Mouse (Mus musculus): ENCODE results near the gene Rnf220.

The Rnf220 gene

DNA sequence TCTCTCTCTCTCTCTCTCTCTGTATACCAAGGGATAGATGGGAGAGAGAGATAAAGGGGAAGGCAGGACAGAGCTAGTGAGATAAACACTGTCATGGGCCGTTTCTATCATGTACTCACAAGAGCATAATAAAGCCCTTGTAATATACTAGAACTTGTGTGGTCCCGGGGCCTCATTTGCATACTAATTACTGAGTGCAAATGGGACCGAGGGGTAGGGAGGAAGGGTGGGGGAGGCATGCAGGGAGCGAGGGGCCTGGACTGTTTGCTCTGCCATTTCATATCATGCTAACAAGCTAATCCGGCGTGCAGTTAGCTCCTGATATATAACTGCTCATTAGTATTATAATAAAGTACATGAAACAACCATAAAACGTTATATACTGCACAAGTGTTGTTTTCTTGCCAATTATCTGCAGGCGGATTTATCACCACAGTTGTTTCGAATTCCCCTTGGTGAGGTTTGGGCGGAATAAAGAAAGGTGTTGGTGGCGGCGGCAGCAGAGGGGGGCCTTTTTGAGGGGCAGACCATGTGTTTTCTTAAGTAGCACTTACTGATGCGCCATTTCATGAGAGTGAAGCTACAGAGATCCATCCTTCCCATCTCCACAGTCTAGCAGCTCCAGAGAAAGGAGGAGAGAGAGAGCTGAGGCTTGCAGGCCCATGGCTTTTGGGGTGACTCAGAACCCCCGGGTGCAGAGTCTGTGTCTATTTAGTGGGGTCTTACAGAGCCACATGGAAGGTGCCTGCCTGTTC, 116.9 kb downstream of the Rnf220 start:
- DNase-seq (ENCODE audit: low spot score), result no peak

DNA sequence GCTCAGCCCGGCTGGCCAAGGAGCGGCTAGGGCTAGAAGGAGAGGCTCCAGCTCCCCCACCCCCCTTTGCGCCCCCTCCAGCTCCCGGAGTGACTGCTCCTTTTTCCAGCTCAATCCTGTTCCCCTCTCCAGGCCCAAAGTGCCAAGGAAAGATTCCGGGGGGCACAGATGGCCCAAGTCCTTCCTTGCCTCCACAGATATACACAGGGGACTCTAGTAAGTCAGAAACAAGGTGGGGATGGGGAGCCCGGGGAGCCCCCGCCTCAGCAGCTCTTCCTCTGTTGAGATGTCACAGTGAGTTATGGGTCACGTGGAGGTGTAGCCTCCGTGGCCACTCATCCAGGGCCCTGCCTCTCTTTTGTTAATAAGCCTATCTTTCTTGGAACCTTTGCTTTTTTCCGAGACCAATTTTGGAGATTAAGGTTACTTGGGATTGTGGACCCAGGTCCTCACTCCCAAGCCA, 122.7 kb downstream of the Rnf220 start:
- no peak for DNase-seq (ENCODE audit: low spot score)

GRCm38 (mm10) chr4:117373324-117374077, 123.4 kb downstream of the Rnf220 start:
- DNase-seq (ENCODE audit: low spot score), result no peak

DNA sequence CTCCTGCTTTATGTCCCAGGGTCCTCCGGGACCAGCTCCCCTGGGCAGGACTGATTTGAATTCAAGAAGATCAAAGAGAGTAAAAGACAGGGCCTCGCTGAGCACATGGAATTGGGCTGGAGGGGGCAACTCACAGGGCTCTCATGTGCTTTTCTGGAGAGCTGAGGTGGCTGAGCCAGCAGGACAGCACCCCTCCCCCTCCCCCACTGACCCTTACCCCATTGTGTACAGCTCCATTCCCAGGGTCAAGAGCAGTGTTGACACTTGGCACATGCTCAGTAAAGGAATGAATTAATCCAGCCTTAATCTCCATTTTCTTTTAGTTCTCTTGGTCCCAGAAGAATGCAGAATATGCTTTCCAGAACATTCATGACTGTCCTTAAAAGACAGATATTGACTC, 125.0 kb downstream of the Rnf220 start:
- DNase-seq (ENCODE audit: low spot score), result no peak

DNA sequence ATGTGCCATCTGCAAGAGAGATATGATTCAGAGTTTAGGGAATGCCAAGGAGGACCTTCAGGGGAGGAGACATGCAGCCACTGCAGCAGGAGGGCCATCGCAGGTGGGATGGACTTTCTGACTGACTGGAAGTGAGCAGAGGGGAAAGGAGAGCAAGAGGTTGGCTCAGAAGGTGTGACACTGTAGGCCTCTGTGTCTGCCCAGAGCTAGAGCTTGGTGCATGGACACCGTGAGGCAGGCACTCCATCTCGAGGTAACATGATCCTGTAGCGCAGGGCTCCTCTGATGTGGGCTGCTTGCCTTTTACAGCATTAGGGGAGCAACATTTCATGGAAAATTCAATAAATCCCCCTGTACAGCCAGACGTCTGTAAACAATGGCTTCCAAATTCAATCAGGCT, 126.5 kb downstream of the Rnf220 start:
- no peak for DNase-seq (ENCODE audit: low spot score)

- DNase-seq (ENCODE audit: low spot score), result no peak
Observed at GRCm38 (mm10) chr4:117369571-117369970, 127.3 kb downstream of the Rnf220 start.

GRCm38 (mm10) chr4:117367365-117367764, 129.5 kb downstream of the Rnf220 start:
- DNase-seq (ENCODE audit: low spot score), result no peak

GRCm38 (mm10) chr4:117362085-117362484, 134.8 kb downstream of the Rnf220 start:
- no peak for DNase-seq (ENCODE audit: low spot score)

DNA sequence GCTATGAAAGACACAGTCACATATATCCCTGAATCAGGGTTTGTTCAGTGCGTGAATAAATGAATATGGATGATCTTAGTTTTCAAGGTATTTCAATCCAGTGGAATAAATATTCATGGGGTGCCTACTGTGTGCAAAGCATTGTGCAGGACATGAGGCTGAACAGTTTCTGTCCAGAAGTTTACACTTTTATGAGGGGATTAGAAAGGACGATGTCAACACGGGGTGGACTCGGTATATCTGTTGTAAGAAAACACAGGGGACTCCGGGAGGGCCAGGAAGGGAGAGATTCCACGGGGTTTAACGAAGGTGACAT, 135.3 kb downstream of the Rnf220 start:
- DNase-seq (ENCODE audit: low spot score), result no peak

DNA sequence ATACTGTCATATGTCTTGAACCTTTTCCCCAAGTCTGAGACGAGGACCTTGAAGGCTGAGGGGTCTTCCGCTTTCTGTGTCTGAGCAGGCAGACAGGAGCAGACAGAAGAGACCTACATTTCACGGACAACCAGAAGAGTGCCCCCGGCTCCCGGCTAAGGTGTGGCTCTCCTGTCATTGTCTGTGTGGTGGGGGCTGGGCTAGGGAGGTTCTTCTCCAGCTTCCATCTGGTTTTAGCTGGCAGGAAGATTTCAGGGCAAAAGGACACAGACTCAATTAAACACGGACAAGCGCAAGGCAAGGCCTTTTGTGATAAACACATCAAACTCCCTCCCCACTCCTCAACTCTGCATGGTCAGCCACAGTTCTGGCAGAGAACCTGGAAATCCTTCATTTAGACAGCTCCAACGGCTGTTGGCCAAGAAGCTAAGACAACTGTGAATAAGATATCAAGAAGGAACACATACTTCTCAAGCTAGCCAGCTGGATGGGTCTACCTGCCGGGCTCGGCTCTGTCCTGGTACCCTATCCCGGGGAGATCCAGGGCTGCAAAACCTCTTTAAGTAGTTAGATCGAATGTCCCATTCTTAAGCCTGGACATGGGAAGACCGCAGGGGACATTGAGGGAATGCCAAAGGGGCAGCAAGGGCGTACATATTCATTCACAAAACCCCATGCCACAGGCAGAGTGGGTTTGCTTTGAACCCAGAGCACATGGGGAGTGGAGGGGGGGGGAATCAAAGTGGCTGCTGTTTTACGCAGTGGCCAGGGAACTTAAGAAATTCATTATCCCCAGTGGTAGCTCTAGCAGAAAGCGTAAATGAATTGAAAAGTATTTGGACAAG, 135.9 kb downstream of the Rnf220 start:
- peak; percentile 25 for DNase-seq (ENCODE audit: low spot score)

DNA sequence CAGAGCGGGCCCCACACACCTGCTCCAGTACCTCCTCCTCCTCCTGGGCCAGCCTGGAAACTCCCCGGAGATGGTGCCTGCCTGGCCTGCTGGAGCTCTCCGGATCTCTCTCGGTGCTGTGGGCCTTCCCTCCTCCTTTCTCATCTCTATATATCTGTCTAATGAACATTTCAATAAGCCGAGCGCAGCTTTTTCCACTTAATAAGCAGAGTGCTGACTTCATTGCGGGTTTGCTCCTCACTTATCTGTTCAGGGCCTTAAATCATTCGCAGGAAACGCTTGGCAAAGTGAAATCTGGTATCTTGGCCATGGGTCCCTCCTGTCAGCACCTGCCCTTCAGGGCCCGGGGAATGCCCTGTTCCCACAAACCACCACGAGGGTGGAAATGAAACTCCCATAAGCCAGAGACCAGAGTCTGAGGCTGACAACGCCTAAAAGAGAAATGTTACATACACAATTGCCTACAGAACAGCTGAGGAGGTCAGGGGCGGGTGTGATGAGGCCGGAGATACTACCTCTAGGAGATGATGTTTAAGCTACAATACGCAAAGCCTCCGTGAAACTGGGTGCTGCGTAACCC, 137.0 kb downstream of the Rnf220 start:
- no peak for DNase-seq (ENCODE audit: low spot score)

GRCm38 (mm10) chr4:117357917-117358316, 138.9 kb downstream of the Rnf220 start:
- no peak for DNase-seq (ENCODE audit: low spot score)

GRCm38 (mm10) chr4:117357104-117357503, 139.7 kb downstream of the Rnf220 start:
- no peak for DNase-seq (ENCODE audit: low spot score)

GRCm38 (mm10) chr4:117356223-117356622, 140.6 kb downstream of the Rnf220 start:
- no peak for DNase-seq (ENCODE audit: low spot score)

DNA sequence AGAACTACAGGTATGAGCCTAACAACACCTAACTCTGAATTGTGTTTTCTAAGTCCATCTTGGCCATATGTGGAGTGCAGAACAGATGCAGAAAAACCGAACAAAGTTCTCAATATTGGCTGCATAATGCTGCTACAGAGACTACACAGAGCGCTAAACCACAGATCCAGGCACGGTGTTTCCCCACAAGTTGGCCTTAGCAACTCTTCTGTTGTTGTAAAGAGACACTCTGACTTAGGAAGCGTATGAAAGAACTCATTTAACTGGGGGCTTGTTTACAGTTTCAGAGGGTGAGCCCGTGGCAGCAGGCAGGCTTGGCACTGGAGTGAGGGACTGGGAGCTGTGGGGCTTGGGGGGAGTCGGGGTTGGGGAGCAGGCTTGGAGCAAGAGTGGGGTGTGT, 142.2 kb downstream of the Rnf220 start:
- DNase-seq (ENCODE audit: low spot score), result no peak

DNA sequence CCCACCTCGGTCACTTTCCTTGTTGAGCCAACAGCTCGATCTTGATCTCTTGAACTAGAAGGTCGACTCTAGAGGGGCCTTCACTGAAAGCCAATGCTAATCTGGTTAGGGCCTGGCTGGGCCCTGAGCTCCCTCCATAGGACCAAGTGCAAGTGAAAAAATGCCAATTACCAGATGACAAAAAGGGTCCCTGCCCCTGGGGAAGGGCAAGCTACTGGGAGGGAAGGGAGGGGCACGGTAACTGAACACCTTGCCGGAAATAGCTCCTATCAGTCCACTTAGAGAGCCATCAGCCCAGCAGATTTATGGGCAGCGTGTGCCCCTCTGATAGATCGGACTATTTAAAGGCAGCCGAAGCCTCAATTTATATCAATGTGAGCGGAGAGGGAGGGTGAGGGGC, 143.9 kb downstream of the Rnf220 start:
- DNase-seq (ENCODE audit: low spot score), result no peak

DNA sequence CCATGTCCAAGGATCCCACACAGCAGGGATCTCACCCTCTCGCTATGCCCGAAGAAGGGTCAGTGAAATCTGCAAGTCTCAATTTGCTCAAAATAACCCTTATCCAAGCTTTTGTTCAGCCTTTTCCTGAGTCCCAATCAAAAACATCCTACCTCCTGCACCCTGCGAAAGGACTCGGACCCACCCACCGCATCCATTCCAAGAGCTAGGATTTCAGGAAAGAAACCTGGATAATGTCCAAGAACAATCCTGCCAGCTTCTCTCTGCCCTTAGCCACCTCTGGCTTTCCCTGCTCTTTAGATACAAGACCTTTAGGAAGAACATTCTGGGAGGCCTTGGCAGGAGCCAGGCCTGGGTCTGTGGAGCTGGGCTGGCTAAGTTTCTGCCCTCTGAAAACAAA, 144.8 kb downstream of the Rnf220 start:
- no peak for DNase-seq (ENCODE audit: low spot score)

- DNase-seq (ENCODE audit: low spot score), result no peak
Observed at GRCm38 (mm10) chr4:117350139-117350693, 146.6 kb downstream of the Rnf220 start.

GRCm38 (mm10) chr4:117349327-117349726, 147.5 kb downstream of the Rnf220 start:
- no peak for DNase-seq (ENCODE audit: low spot score)

GRCm38 (mm10) chr4:117346025-117346424, 150.8 kb downstream of the Rnf220 start:
- DNase-seq (ENCODE audit: low spot score), result no peak

DNA sequence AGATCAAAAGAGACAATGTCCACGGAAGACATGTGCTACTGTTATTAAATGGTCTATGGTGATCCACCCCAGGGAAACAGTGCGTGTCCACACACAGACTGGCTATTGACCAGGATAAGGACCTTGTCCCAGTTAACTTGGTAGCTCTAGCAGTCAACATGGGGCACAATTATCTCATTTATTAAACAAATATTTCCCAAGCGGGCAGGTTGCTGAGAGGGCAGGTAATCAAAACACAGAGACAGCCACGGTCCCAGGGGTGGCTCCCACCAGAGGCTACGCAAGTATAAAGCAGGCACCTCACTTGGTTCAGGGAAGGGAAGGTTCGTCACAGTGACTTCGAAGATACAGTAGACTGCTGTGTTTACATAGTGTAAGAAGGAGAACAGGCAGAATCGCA, 153.5 kb downstream of the Rnf220 start:
- DNase-seq (ENCODE audit: low spot score), result no peak

DNA sequence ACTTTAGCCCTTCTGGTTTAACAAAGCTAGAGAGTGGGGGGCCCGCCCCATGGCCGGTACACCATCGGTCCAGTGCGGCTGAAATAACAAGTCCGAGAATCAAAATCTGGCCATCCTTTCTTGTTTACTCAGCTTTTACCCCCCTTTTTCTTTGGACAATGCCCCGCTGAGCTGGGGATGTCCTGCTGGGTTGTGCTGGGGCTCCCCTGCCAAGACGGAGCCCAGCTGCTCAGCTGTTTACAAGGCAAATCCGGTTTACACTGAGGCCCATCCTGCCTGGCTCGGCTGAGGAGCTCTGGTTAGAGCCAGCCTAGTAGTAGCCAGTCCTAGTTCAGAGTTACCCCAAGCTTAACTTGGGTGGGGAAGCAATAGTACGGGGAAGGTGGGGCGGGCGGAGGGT, 154.1 kb downstream of the Rnf220 start:
- no peak for DNase-seq (ENCODE audit: low spot score)
